Mouse (Mus musculus) layer of hippocampus, adult 9-11 months (tissue): Measurements from ENCODE around the gene Zfp217.
A peak's percentile ranks its signal among the peaks of the same experiment; 100 is the strongest.

Experiments used
- DNase-seq: peaks from one replicate; pipeline ENCODE4 v3.0.0; 2022

Zfp217 gene

DNA sequence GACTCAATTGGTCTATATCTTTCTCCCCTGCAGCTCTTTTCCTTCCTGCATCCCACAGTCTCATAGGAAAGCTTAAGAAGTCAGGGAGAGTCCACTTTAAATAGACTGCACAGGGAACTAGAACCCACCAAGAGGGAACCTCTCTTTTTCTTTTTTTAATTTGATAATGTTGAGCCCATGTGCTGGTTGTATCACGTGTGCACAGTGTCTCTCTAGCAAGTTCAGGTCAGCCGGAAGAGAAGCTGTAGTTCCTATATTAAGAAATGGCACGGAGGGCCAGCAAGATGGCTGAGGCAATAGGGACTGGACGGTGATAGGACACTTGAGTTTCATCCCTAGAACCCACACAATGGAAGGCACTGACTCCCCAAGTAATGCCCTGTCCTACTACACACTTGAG, 11.1 kb upstream of the Zfp217 start:
- no peak for DNase-seq

- DNase-seq: no peak
Measured at GRCm38 (mm10) chr2:170158251-170158650, 10.3 kb upstream of the Zfp217 start.

DNA sequence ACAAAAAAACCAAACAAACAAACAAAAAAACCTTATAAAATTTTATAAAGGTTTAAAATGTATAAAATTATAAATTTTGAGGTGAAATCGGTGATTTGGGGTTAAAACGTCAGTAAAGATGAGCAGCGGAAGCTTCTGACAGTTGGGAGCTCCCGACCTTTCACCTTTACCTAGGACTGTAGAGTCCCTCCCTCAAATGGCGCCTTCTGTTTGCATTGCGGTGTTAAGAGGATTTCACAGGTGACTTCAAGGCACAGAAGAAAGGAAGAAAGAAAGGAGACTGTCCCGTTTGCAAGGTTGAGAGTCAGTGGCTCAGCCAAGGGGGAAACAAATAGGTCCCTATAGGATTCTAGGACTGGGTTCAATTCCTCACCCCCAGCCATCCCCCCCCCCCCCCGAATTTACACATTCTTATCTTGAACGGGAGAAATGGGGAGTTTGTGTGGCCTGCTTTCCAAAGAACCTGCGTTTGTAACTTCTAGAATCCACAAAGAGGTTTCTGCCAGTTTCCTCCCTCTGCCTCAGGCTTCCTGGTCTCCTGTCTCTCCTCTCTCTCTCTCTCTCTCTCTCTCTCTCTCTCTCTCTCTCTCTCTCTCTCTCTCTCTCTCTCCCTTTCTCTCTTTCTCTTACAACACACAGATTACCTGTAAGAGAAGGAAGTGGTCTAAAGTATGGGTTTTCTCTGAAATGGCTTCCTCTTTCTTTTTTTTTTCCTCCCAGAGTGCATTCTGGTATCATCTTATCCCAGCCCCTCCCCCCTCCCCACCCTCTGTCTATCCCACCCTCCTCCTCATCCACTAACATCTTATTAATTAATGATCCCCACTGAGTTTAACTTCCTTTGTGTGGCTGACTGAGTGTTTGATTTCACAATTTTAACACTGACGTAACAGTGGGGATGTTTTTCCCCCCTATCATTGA, 9.6 kb upstream of the Zfp217 start:
- no peak for DNase-seq

DNA sequence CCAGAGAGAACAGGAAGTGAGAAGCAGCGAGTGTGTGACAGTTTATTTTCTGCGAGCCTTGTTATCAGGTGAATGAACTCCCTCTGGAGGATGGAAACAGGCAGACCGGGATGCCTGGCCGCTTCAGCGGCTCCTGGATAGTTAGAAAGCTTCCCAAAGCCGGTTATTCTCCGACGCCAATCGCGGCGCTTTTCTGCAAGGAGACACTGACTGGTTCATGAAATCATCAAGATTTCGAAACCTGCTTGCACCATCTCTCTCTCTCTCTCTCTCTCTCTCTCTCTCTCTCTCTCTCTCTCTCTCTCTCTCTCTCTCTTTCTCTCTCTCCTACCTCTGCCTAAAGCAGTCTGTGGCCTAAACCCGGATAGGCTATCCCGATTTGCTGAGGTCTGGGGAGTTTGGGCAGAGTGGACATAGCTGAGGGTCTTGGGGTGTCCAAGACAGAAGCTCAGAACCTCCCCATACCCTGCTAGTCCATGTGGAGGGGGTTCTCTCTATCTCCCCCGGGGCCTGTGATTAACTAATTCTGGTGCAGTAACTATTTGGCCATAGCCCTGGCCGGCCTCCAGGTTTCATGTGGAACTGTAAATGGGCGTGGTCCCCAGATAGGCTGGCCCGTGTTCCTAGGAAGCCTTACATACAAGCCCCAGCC, 7.3 kb upstream of the Zfp217 start:
- peak; percentile 52 for DNase-seq

GRCm38 (mm10) chr2:170154738-170155088, 6.8 kb upstream of the Zfp217 start:
- no peak for DNase-seq

GRCm38 (mm10) chr2:170154301-170154721, 6.4 kb upstream of the Zfp217 start:
- no peak for DNase-seq

DNA sequence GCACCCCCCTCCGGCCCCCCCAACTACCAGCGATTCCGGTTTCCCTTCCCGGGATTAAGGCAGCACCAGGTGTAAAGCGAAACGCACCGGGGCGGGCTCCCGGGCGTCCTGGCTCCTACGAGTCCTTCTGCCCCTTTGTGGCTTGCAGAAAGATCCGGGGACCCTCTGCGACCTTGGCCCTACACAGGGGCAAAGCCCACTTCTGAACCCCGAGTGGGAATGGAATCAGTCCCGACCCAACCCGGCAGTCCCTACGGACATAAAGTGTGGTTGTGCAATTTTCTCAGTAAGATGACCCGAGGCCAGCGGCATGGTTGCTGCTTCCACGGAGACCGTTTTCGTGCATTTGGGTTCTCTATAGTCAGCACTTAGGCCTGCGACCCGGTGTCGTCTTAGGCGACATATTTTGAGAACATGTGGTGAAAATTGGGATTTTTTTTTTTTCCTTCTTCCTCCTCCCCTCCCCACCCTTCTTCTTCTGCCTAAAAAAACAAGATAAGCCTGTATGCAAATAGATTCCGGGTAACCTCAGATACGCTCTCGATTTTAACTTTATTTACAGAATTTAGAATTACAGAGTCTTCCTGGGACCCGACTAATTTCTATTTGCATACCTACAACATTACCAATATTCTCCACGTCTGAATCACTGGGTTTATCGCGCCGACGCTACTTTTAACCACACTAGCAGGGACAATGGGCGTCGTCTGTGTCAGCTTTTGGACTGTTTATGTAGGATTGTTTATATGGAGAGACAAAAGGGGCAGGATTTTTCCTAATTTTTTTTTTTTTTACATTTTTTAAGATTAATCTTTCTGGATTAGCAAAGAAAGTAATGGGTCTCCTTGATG, 5.7 kb upstream of the Zfp217 start:
- DNase-seq: no peak

GRCm38 (mm10) chr2:170152856-170153255, 5.0 kb upstream of the Zfp217 start:
- DNase-seq: no peak

DNA sequence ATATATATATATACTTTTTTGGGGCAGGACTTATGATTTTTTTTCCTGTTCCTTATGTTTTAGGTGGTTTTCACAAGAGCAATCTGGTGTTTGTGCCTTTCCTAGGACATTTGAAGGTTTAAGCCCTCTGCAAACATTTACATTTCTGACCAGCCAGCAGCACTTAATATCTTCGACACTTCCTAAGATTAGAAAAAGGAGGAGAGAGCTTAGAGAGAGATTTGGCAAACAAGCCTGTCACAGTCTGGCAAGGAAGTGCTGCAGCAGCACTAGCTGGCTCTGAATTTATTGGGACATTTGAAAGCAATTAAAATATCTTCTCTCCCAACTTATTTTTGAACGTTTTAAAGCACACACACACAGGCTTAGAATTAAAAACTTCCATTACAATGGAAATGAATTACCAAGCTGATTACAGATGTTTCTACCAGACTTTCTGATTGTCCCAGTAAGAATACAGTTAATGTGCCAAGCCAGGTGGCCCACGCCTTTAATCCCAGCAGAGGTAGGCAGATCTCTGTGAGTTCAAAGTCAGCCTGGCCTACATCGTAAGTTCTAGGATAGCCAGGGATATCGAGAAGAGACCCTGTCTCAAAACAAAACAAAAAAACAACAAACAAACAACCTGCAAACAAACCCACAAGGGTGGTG, 4.3 kb upstream of the Zfp217 start:
- DNase-seq: no peak

DNA sequence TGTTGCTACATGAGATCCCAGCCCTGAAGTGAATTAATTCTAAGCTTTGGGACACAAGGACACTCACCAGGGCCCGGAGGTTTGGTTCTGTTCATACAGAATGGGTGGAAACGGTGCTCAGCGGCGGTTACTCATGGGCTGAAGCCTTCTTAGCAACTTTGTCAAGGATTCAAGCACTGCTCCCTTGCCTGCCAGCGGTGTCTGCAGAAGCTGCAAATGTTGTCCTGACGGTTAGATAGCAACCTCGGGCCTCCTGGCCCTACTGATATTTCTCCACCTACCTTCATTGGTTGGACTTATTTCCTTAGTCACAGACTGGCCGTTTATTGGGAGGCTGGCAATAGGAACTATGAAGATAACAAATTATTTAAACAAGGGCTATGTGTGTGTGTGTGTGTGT, 3.6 kb upstream of the Zfp217 start:
- DNase-seq: no peak

- DNase-seq: no peak
Measured at GRCm38 (mm10) chr2:170148828-170149227, 925 bp upstream of the Zfp217 start.

DNA sequence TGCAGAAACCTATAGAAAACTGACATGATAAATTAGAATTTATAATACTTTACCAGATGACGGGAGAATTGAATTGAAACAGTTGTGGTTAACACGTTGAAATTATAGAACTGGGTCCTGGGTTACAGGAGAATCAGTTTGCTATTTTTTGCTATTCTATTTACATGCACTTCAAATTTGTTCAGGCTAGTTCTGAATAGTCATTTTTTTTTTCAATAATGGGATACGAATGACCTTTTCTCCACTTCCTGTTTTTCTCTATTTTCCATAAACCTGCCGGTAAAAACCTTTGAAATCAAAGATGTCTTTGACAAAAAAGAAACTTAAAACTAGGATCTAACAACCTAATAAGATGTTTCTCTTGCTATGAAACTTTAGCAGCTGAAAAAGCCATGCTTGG, 733 bp downstream of the Zfp217 start:
- DNase-seq: no peak

DNA sequence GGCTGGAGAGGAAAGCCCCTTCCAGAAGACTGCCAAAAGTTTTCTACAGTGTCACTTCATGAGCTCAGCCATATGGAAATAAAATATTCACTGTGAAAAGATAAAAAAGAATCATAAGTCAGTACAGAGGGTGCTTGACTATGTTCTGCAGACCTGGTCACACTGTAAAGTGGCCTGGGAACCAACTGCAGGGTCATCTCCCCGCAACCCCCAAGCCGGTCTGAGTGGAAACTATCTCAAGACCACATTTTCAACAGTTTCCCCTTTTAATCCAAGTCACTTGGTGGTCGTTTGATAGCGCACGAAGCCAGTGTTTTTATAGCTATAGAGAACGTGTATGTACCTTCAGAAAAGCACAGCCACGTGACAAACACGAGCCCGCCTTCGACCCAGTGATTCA, 3.6 kb downstream of the Zfp217 start:
- DNase-seq: no peak

- DNase-seq: no peak
Measured at GRCm38 (mm10) chr2:170143861-170144260, 4.0 kb downstream of the Zfp217 start.

DNA sequence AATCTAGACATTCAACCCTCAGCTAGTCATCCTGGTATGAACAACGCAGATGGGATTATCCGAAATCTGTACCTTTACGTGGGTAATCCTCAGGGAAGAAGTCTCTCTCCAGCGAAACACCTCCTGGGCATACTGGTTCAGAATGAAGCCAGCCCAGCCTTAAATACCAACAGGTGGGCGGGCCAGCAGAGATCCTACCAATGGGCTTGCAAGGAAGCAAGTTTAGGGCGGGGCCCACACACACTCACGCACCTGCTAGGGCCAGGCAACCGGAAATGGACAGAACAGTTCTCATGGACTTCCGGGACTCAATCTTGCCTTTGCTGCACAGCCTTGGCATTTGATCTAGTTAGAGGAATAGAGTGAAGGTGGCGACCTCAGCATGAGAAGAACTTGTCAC, 5.4 kb downstream of the Zfp217 start:
- DNase-seq: no peak

- no peak for DNase-seq
Measured at GRCm38 (mm10) chr2:170141481-170141880, 6.4 kb downstream of the Zfp217 start.

DNA sequence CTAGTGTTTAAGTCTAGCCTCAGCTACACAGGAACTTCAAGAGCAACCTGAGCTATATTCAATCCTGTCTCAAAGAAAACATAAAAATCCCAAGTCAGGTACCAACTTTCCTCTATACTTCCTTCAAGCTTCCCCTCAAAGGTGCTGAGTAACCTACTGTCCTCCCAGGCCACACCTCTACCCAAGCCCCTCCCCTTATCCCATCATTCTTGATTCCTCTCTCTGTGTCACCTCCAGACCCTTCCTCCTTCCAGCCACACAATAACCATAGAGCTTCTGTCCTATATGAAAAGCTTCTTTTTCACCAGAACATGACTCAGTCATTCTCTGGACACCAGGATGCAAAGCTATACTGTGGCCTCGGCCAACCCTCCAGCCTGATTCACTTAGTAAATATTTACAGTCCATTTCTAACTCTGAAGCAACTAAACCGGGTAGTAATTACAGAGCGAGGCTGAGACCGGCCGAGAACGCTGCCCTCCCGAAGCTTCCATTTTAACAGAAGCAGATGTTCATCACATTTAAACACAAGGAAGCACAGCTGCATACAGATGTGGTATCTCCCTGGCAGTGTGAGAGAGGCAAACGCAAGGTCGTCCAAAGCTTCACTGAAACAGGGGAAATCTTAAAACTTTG, 8.4 kb downstream of the Zfp217 start:
- no peak for DNase-seq

- no peak for DNase-seq
Measured at GRCm38 (mm10) chr2:170136928-170137327, 11.0 kb downstream of the Zfp217 start.

DNA sequence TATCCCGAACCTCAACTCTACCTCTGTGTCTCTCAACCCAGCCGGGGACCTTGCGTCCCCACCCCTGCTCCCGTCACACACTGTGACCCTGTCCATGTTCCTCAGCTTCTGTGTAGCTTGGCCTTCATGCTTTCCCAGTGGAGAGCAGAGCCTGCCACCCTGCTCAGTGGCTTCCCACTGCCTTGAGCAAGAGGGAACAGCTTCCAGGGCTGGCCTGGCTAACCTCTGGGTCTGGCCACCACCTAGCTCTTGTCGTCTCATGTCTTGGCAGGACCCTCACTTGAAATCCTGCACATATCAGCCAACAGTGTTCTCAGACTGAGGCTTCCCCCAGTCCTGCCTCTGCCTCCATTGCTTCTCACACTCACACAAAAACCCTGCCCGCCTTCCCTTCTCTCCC, 12.1 kb downstream of the Zfp217 start:
- no peak for DNase-seq

DNA sequence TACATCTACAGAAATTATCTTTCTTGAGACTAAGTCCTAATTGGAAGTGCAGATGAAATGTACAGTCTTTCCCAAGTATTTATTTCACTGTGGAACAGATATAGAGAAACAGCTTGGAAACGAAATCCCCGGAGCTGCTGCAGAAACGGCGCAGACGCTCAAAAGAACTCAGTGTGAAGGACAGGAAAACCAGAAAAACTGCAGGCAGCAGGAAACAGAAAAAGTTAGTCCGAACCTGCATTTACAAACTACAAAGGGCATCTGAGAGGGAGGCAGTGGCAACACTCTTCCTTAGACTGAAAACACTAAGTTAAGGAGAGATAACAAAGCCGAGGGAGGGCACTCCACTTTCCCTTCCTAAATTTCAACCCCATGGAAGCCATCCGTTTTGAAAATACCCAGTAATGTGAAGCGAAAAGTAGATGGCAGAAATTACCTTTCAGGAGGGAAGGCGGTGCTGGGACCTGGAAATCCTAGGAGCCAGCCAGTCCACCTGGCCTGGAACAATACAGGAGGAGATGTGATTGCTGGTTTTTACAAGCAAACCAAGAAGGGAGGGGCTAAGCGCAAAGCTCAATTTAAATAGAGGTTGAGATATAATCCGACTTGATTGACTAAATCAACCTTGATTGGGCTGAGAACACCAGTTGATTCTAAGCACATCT, 13.7 kb downstream of the Zfp217 start:
- DNase-seq: no peak

GRCm38 (mm10) chr2:170133093-170133731, 14.7 kb downstream of the Zfp217 start:
- DNase-seq: peak; percentile 57
